Mouse (Mus musculus) hindbrain, embryonic 15.5 days (tissue): ENCODE measurements around the gene Gapvd1. TPM values are rescaled to one million over a fixed set of nuclear protein-coding genes. Genes with fewer than 3 reads are reported as not detected.
A peak's percentile ranks its signal among the peaks of the same experiment; 100 is the strongest.

Experiments used
- ATAC-seq: fragments of 200-750 bp; cut with Nextera tagmentation; 2 replicates; pipeline ENCODE4 v1.8.0; 2017; ENCODE audit warnings: low read depth, moderate number of reproducible peaks, moderate TSS enrichment; ENCODE audit not compliant: low FRiP score
- H3K27ac ChIP-seq: fragments of 300-500 bp; sonication (generic); replicated peaks from 2 replicates; pipeline ENCODE4 v1.5.1; 2015; ENCODE audit warnings: mild to moderate bottlenecking, inconsistent platforms
- H3K27me3 ChIP-seq: fragments of 300-500 bp; sonication (generic); 2 replicates; pipeline ENCODE4 v1.6.1; 2015; ENCODE audit warnings: control low read depth, inconsistent platforms
- H3K36me3 ChIP-seq: fragments of 300-500 bp; sonication (generic); 2 replicates; pipeline ENCODE4 v1.6.1; 2015; ENCODE audit warnings: control low read depth, inconsistent platforms
- H3K4me1 ChIP-seq: fragments of 300-500 bp; sonication (generic); replicated peaks from 2 replicates; pipeline ENCODE4 v1.6.1; 2015; ENCODE audit warnings: control low read depth, inconsistent platforms
- H3K4me2 ChIP-seq: fragments of 300-500 bp; sonication (generic); 2 replicates; pipeline ENCODE4 v1.6.1; 2015; ENCODE audit warnings: moderate library complexity, mild to moderate bottlenecking, inconsistent platforms
- H3K4me3 ChIP-seq: fragments of 300-500 bp; sonication (generic); 2 replicates; pipeline ENCODE4 v1.5.1; 2015; ENCODE audit warnings: mild to moderate bottlenecking, inconsistent platforms
- H3K9ac ChIP-seq: fragments of 300-500 bp; sonication (generic); 2 replicates; pipeline ENCODE4 v1.6.1; 2015; ENCODE audit warnings: inconsistent platforms
- H3K9me3 ChIP-seq: fragments of 300-500 bp; sonication (generic); 2 replicates; pipeline ENCODE4 v1.6.1; 2016; ENCODE audit warnings: control low read depth, inconsistent platforms
- WGBS: fragments of 180-500 bp; shearing (Covaris S2); methylation state at CpG from one replicate; pipeline ENCODE4 v1.1.7; 2015; 5-methylcytosine and 5-hydroxymethylcytosine counted together
- polyA plus RNA-seq: library from polyadenylated mRNA; unstranded; fragments of >200 nt; fragmentation: Nextera tagmentation; extraction: Ambion mirVana; gene quantifications from 2 replicates; pipeline ENCODE4 v1.2.1, GENCODE M21; 2015

Gene Gapvd1
- polyA plus RNA-seq, 1 experiment from 2014 or later = 106 TPM

- WGBS = 89% methylated on average over 1 of the region's 1 CpGs
- H3K36me3 ChIP-seq = no peaks in the 10 kb centered on the region
- no peak overlapping the region for H3K9ac ChIP-seq
- H3K4me1 ChIP-seq = no peaks in the 10 kb centered on the region
- no peaks in the 10 kb centered on the region for H3K9me3 ChIP-seq
- H3K27me3 ChIP-seq = no peaks in the 10 kb centered on the region
- no peak for ATAC-seq
- no peak overlapping the region for H3K27ac ChIP-seq
- H3K4me2 ChIP-seq = no peak overlapping the region
- no peak overlapping the region for H3K4me3 ChIP-seq
These were observed 15.2 kb downstream of the Gapvd1 start for GRCm38 (mm10) chr2:34739684-34740391.

DNA sequence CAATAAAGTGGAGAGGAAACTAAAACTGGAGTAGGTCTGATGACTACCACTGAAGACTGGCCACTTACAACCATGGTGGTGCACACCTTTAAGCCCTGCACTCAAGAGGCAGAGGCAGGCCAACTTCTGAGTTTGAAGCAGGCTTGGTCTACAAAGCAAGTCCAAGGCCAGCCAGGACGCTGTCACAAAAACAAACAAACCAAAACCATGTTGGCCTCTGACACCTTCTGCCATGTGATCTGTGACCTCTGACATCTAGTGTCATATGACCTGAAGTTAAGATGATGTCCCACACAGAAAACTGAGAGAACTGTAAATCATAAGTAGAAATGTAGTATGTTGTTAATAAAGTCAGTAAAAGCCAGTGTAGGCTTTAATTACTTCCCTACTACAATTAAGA, 17.1 kb downstream of the Gapvd1 start:
- ATAC-seq = no peak
- Histone ChIP-seq H3K4me1 (no peaks in the 10 kb centered on the region), H3K27me3 (no peaks in the 10 kb centered on the region), H3K4me2 (no peak overlapping the region), H3K9me3 (no peaks in the 10 kb centered on the region), H3K4me3 (no peak overlapping the region), H3K27ac (no peak overlapping the region), H3K36me3 (no peaks in the 10 kb centered on the region), H3K9ac (no peak overlapping the region)
- 80% methylated on average over 1 of the region's 1 CpGs for WGBS

DNA sequence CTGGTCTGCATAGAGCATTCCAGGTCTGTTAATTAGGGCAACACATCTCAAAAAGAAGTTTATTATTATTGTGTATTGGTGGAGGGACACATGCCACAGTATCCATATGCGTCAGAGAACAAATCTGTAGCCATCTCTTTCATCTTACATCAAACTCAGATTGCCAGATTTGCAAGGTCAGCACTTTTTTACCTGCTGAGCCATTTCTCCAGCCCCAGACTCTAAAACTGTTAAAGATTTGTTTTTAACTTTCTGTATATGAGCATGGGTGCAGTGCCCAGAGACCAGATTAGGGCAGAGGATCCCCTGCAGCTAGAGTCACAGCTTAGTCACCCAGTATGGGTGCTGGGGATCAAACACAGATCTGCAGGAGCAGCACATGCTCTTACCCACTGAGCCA, 18.4 kb downstream of the Gapvd1 start:
- WGBS = 83% methylated on average over 1 of the region's 1 CpGs
- Histone ChIP-seq H3K36me3 (no peaks in the 10 kb centered on the region), H3K9ac (no peak overlapping the region), H3K4me2 (no peak overlapping the region), H3K4me3 (no peak overlapping the region), H3K27ac (no peak overlapping the region), H3K4me1 (no peaks in the 10 kb centered on the region), H3K27me3 (no peaks in the 10 kb centered on the region), H3K9me3 (no peaks in the 10 kb centered on the region)
- no peak for ATAC-seq

- Histone ChIP-seq H3K9ac (no peak overlapping the region), H3K4me2 (no peak overlapping the region), H3K4me1 (no peaks in the 10 kb centered on the region), H3K27ac (no peak overlapping the region), H3K9me3 (no peaks in the 10 kb centered on the region), H3K27me3 (no peaks in the 10 kb centered on the region), H3K36me3 (peaks cover 53% of the 10 kb centered on the region), H3K4me3 (no peak overlapping the region)
- ATAC-seq = no peak
- 95% methylated on average over 8 of the region's 8 CpGs for WGBS
These were observed 27.8 kb downstream of the Gapvd1 start for GRCm38 (mm10) chr2:34727045-34727728.

DNA sequence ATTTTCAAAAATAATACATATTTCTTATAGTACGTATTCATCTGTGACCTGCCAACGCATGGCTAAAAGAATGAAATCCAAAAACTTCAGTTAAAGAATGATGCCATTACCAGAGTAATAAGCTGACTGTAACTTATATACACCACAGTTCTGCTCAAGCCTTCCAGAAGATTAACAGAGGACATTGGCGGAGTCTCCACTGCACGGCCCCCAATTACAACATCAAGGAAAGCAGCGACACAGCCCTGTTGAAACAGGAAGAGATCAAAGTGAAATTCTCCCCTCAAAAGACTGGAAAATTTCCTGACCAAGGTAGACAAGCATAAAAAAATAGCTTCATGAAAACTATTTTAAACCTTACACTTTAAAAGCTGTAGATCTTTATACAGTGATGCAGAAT, 29.8 kb downstream of the Gapvd1 start:
- 95% methylated on average over 5 of the region's 5 CpGs for WGBS
- peaks cover 68% of the 10 kb centered on the region for H3K36me3 ChIP-seq
- no peaks in the 10 kb centered on the region for H3K4me1 ChIP-seq
- no peaks in the 10 kb centered on the region for H3K9me3 ChIP-seq
- no peak overlapping the region for H3K27ac ChIP-seq
- no peak overlapping the region for H3K9ac ChIP-seq
- no peak for ATAC-seq
- H3K4me2 ChIP-seq = no peak overlapping the region
- H3K4me3 ChIP-seq = no peak overlapping the region
- no peaks in the 10 kb centered on the region for H3K27me3 ChIP-seq

DNA sequence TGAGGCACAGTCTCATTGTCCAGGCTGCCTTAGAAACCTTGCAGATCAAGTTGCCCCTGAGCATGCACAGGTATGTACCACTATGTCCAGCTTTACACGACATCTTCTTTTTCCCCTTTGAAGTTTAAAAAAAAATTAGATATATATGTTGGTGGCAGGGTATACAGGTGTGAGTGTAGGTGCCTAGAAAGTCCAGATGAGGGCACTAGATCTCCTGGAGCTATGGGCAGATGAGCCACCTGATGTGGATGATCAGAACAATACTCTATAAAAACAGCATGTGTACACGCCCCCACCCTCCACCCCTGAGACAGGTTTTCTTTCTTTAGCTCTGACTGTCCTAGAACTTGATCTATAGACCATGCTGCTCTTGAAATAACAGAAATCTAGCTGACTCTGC, 36.8 kb downstream of the Gapvd1 start:
- no peak for ATAC-seq
- Histone ChIP-seq H3K4me3 (no peak overlapping the region), H3K36me3 (peaks cover 68% of the 10 kb centered on the region), H3K9me3 (no peaks in the 10 kb centered on the region), H3K4me2 (no peak overlapping the region), H3K27me3 (no peaks in the 10 kb centered on the region), H3K27ac (no peak overlapping the region), H3K9ac (no peak overlapping the region), H3K4me1 (no peaks in the 10 kb centered on the region)
- WGBS = 85% methylated on average over 2 of the region's 2 CpGs

DNA sequence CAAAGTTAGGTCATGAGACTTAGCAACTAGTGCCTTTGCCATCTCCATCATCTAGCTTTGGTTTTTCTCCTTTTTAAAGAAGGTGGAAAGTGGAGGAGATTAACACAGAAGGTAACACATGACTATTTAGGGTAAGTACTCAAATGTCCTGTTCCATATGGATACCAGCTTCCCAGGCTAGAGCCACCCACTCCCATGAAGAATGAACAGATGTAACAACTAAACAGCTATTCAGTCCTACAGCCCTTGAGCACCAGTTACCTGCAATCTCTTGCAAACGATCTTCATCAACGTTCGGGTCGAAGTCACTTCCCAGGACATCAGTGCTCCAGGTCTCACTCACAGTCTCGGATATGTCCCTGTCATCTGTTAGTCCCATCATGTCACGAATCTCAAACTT, 43.1 kb downstream of the Gapvd1 start:
- H3K9me3 ChIP-seq = no peaks in the 10 kb centered on the region
- no peak overlapping the region for H3K4me2 ChIP-seq
- no peak overlapping the region for H3K27ac ChIP-seq
- ATAC-seq = no peak
- no peak overlapping the region for H3K4me3 ChIP-seq
- no peak overlapping the region for H3K9ac ChIP-seq
- peaks cover 80% of the 10 kb centered on the region for H3K36me3 ChIP-seq
- WGBS = 96% methylated on average over 6 of the region's 6 CpGs
- H3K27me3 ChIP-seq = no peaks in the 10 kb centered on the region
- no peaks in the 10 kb centered on the region for H3K4me1 ChIP-seq

DNA sequence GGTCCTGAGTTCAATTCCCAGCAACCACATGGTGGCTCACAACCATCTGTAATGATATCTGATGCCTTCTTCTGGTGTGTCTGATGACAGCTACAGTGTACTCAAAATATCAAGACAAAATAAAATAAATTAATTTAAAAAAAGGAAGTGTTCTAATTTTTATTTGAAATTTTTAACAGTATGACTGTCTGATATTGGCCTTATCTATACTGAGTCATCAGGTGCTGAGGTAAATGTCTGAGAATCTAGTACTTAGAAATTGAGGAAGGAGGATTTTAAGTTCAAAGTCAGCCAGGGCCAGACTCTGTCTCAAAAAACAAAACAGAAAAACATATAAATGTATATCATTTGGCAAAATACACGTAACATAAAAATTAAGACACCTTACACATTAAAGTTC, 46.4 kb downstream of the Gapvd1 start:
- ATAC-seq = no peak
- Histone ChIP-seq H3K4me2 (no peak overlapping the region), H3K9ac (no peak overlapping the region), H3K4me1 (no peaks in the 10 kb centered on the region), H3K27me3 (no peaks in the 10 kb centered on the region), H3K36me3 (peaks cover 86% of the 10 kb centered on the region), H3K4me3 (no peak overlapping the region), H3K27ac (no peak overlapping the region), H3K9me3 (no peaks in the 10 kb centered on the region)
- 96% methylated on average over 1 of the region's 1 CpGs for WGBS

DNA sequence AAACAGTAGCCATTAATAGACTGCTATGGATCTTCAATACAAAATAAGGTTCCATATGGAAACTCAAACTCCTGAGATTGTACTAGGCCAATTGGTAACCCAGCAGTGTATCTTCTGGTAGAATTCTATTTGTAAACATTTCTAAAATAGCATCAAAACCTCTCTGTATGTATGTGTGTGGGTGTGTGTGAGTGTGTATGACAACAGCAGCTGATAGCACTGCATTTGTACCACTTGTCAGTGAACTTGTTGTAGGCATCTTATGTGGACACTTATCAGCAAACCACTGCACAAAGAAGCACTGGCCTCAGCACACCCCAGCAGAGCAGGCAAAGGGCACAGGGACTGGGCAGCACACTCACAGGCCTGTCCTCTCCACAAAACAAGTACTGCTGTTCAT, 58.4 kb downstream of the Gapvd1 start:
- Histone ChIP-seq H3K9me3 (no peaks in the 10 kb centered on the region), H3K9ac (no peak overlapping the region), H3K4me3 (no peak overlapping the region), H3K4me1 (no peaks in the 10 kb centered on the region), H3K27ac (no peak overlapping the region), H3K4me2 (no peak overlapping the region), H3K36me3 (peaks cover 66% of the 10 kb centered on the region), H3K27me3 (no peaks in the 10 kb centered on the region)
- no peak for ATAC-seq

- ATAC-seq = no peak
- peaks cover 65% of the 10 kb centered on the region for H3K36me3 ChIP-seq
- H3K27ac ChIP-seq = no peak overlapping the region
- H3K27me3 ChIP-seq = no peaks in the 10 kb centered on the region
- H3K4me3 ChIP-seq = no peak overlapping the region
- H3K4me1 ChIP-seq = no peaks in the 10 kb centered on the region
- no peak overlapping the region for H3K4me2 ChIP-seq
- no peak overlapping the region for H3K9ac ChIP-seq
- 97% methylated on average over 10 of the region's 10 CpGs for WGBS
- no peaks in the 10 kb centered on the region for H3K9me3 ChIP-seq
These were observed 62.2 kb downstream of the Gapvd1 start for GRCm38 (mm10) chr2:34692861-34693260.

DNA sequence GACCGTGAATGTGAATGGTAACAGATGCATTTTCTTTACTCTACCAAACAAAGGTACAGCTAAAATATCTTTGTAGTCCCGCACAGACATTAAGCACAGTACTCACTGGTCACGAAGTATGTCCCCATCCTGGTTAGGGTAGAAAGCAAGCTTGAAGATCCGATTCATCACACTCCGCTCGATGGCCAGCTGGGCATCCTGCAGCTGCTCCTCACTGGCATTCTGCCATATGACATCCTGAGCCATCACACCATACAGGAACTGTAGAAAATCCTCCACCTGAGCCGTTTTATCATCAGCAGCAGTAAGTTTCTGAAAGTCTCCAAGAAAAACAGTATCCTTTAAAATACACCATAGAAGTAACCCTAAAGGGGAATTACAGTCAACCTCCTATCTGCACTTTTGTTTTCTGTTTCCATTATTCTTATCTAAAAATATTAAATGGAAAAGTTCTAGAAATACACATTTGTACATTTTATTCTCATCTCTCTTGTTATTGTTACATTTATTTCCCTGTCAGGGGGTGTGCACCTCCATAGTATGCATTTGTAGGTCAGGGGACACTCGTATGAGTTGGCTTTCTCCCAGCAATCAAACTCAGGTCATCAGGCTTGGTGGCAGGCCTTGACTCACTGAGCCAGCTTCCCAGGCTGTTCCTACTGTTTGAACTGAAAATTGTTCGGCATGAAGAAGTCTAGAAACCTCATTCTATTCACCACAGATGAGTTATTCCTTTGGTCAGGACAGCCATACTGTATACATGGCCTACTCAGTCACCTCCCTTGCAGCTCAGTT, 70.8 kb downstream of the Gapvd1 start:
- H3K4me1 ChIP-seq = no peaks in the 10 kb centered on the region
- peaks cover 68% of the 10 kb centered on the region for H3K36me3 ChIP-seq
- no peaks in the 10 kb centered on the region for H3K9me3 ChIP-seq
- H3K4me3 ChIP-seq = no peak overlapping the region
- no peak overlapping the region for H3K27ac ChIP-seq
- no peak overlapping the region for H3K9ac ChIP-seq
- H3K4me2 ChIP-seq = no peak overlapping the region
- WGBS = 61% methylated on average over 9 of the region's 9 CpGs
- ATAC-seq = no peak
- no peaks in the 10 kb centered on the region for H3K27me3 ChIP-seq

GRCm38 (mm10) chr2:34677976-34678375, 77.1 kb downstream of the Gapvd1 start:
- H3K9ac ChIP-seq = no peak overlapping the region
- H3K27me3 ChIP-seq = no peaks in the 10 kb centered on the region
- no peak for ATAC-seq
- no peak overlapping the region for H3K4me3 ChIP-seq
- H3K9me3 ChIP-seq = no peaks in the 10 kb centered on the region
- WGBS = 74% methylated on average over 4 of the region's 4 CpGs
- no peaks in the 10 kb centered on the region for H3K4me1 ChIP-seq
- peaks cover 48% of the 10 kb centered on the region for H3K36me3 ChIP-seq
- H3K27ac ChIP-seq = 0 out of 2 replicates have a peak overlapping the region, but pooled peaks have one; percentile 15
- no peak overlapping the region for H3K4me2 ChIP-seq
